Mouse (Mus musculus) induced T-regulatory cell, adult 2 months (primary cell): ENCODE data around the gene Ppp1r3f.
A peak's percentile ranks its signal among the peaks of the same experiment; 100 is the strongest.

ENCODE experiments used
- DNase-seq: peaks from one replicate; pipeline ENCODE4 v3.0.0-alpha.2; 2012; ENCODE audit warnings: low read depth

The Ppp1r3f gene

GRCm38 (mm10) chrX:7574087-7574884 lies at the start of gene Ppp1r3f:
Gene Ppp1r3f (minus strand): TSS chrX:7574283.
- DNase-seq: peak; percentile 97

GRCm38 (mm10) chrX:7617889-7618551 lies 43.9 kb upstream of the Ppp1r3f start:
- peak; percentile 74 for DNase-seq

- no peak for DNase-seq
Observed at GRCm38 (mm10) chrX:7610536-7611258, 36.6 kb upstream of the Ppp1r3f start.

DNA sequence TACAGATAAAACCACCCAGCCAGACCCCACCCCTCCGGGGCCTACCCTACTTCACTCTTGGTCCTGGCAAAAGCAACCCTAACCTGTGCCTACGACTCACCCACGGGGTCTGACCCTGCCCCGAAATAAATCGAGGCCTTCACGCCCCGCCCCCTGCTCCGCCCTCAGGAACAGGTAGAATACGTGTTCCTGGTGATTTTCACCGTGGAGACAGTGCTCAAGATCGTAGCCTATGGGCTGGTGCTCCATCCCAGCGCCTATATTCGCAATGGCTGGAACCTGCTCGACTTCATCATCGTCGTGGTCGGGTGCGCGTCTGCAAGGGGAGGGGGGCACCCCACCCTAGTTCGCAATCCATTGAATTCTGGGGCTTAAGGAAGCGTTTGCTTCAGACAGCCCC lies 36.0 kb upstream of the Ppp1r3f start:
- DNase-seq: no peak

DNA sequence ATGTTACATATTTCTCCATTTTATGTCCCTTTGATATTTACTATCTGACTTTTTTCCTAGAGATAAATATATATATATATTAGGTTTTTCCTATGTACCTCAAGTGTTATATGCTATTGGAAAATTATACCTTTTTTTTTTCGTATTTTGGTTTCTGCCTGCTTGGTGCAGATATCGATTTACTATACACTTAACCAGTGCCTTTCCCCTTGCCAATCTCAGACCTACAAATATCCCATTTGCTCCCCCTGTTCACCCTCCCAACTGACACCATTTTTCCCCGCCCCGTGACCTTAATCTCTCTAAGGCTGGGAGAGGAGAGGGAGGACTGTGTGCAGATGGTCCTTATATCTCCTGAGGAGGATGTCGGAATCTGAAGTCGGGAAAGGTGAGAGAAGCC lies 32.7 kb upstream of the Ppp1r3f start, which contains the start of gene Cacna1f:
Cacna1f (plus strand) TSS at position 301 of the 400 bp plus-strand sequence.
- DNase-seq: no peak

DNA sequence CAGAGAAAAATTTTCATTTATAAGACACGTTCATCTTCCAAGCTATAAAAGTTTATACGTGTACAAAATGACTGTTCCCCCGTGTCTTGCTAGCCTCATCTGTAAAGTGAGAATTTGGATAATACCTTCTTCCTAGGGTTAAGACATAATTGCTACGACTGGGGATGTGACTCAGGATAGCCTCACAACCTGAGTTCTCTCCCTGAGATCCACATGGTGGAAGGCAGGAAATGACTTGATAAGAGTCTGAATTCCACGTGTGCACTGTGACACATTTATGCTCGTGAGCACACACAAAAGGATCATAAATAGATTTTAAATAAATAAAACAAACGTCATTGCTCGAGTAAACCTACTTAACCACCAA lies 31.5 kb upstream of the Ppp1r3f start:
- DNase-seq: no peak

GRCm38 (mm10) chrX:7604879-7605574 lies 30.9 kb upstream of the Ppp1r3f start, which contains the start of gene Ccdc22:
Gene Ccdc22 (minus strand): TSS chrX:7605517.
- DNase-seq: peak; percentile 84

GRCm38 (mm10) chrX:7604004-7604403 lies 29.9 kb upstream of the Ppp1r3f start:
- no peak for DNase-seq

DNA sequence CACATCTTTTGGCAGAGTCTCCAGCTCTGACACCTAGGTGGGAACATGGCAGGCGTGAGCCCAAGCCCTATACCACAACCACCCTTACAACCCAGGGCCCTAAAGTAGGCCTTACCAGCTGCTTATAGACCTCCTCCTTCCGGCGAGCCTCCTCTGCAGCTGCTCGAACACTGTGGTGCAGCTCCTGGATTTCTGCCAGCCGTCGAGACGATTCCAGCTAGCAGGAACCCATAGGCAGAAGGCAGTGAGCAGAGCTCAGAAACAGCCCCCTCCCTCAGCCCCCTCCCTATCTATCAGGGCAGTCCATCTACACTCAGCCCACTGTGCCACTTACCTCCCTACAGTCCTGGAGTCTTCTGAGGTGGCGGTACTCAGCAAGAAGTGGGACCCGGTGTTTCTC lies 21.3 kb upstream of the Ppp1r3f start:
- DNase-seq: no peak

GRCm38 (mm10) chrX:7586356-7586755 lies 12.3 kb upstream of the Ppp1r3f start:
- DNase-seq: peak; percentile 55

DNA sequence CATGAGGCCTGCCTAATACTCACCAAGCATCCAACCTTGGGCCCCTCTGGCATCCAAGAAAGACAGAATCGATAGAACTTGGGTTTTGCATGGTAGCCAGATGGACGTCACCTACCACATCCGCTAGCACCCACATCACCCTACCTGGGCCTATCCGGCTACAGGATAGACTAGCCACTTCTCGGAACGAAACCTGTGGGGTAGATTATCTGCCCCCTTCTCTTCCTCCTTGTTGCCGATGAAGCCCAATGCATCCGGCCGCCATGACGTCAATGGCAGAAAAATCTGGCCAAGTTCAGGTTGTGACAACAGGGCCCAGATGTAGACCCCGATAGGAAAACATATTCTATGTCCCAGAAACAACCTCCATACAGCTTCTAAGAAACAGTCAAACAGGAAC lies 9.8 kb upstream of the Ppp1r3f start:
- peak; percentile 92 for DNase-seq

GRCm38 (mm10) chrX:7581151-7581550 lies 7.1 kb upstream of the Ppp1r3f start:
- no peak for DNase-seq

GRCm38 (mm10) chrX:7574885-7575231 lies 775 bp upstream of the Ppp1r3f start:
- no peak for DNase-seq

DNA sequence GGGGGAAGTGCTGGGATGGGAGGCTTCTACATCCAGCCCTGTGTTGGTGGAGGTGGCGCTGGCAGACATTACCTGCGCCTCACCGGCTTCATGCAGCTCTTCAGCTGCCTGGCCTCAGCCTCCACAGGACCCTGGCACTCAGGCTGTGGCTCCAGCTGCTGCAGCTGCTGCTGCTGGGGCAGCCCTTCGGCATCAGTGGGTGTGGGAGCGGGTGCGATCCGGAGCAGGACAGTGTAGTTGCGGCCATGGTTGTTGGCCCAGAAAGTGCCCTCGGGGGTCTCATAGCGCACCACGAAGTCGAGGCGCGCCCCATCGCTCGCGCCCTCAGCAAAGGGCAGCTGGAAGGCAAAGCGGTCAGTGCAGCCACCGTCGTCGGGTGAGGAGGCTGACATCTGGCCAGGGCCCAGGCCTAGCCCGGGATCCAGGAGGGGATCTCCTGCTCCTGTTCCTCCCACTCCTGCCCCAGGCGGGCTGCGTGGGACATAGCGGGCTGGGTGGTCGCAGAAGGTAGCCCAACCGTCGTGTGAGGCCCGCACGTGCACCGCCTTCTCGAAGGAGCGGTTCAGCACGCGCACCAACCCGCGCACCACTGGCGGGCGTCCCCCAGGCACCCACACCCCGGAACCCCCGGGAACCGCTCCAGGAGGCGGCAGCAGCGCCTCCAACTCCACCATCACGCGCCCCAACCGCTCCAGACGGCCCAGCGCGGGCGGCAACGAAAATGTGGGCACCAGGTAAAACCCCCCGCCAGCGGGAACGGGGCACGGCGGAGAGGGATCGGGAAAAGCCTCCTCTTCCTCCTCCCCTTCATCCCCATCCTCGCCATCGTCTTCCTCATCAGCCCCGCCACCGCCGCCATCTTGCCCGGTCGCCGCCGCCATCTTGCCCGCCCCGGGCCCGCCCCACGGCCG lies 652 bp downstream of the Ppp1r3f start, which contains the start of gene Foxp3:
Foxp3 (plus strand) TSS at position 469 of the 911 bp plus-strand sequence.
- peak; percentile 66 for DNase-seq

DNA sequence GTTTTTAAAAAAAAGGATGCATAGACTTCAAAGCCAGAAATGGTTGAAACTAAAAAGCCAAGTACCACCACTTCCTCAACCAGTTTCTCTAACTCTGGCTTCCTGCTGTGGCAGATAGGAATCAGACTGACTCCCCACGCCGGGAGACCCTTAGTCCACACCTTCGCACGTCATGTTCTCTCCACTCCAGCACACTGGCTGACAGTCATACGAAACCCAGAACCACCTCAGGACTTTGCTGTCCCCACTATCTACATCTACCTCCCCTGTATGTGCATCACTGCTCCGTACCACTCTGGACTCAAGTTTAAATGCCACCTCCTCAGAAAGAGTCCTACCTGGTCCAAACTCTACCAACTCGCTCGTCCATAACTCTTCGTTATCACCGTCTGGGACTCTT lies 1.6 kb downstream of the Ppp1r3f start:
- peak; percentile 84 for DNase-seq

DNA sequence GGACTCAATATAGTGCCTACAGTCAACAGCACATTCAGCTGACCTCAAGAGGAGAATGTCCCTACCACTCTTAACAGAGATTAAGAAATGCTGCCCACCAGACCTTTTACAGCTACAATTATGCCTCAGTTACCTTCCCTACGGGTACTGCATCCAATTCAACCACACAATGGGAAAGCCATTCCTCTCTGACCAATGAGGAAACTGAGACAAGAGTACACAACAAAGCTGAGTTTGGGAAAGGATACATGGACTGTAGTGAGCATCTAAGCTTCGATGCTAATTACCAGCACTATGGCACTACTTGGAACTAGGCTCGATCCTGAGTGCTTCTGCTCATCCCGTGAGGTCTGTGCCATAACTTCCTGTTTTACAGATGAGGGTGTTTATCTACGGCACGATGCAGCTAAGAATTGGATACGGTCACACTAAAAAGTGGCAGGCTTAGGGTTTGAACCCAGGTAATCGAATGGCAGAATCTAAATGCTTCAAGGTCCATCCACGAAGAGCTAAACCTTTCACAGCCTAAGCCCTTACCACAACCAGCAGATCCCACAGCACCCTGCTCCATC lies 2.4 kb downstream of the Ppp1r3f start:
- DNase-seq: peak; percentile 57

GRCm38 (mm10) chrX:7570481-7571175 lies 3.5 kb downstream of the Ppp1r3f start:
- peak; percentile 82 for DNase-seq

- peak; percentile 82 for DNase-seq
Observed at GRCm38 (mm10) chrX:7567491-7567890, 6.6 kb downstream of the Ppp1r3f start.

DNA sequence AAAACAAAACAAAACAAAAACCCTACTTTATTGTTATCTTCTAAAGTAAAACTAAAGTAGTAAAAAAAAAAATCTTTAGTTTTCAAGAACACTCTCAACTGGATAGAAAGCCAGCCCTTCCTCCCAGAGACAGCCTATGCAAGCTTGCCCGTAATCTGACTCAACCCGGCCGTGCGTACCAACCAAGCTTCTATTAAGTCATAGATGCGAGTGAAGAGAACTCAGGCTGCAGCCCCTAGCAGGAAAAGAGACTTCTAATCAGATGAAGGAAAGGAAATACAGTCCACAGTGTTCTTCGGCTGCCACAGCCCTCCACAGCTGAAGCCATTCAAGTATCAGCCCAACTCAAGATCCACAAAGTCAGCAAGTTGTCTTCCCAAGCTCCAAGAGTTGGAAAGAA lies 7.7 kb downstream of the Ppp1r3f start:
- DNase-seq: peak; percentile 83

DNA sequence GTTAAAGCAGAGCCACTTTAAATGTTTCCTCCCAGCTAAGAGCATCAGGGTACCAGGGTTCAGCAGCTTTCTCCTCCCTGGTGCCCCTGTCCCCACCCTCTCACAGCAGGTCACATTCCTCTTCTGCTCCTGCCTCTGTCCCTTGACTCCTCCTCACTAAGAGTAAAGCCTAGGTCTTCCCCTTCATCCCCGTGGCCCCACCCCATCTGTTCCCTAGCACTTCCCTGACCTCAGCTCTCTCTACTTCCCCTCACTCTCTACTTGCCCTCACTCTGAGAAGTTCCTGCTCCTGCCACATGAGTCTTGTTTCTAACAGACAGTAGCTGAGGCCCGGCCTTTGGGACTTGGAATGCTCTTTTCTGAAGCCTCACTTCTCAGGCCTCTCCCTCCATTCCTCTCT lies 11.0 kb downstream of the Ppp1r3f start:
- DNase-seq: no peak
